Mouse (Mus musculus) left cerebral cortex, adult 6 months (tissue): Measurements from ENCODE around the gene Tnfaip2. TPM values are rescaled to one million over a fixed set of nuclear protein-coding genes. Genes with fewer than 3 reads are reported as not detected.

ENCODE experiments used
- long read RNA-seq, 2 experiments: library from polyadenylated mRNA; unstranded; transcript quantifications; one replicate each; pipeline ENCODE4 v2.0.0; 2019 to 2020
- polyA plus RNA-seq: library from polyadenylated mRNA; unstranded; fragments of <200 nt; fragmentation: Nextera tagmentation; gene quantifications from 2 replicates; pipeline ENCODE4 v1.2.3, GENCODE M21; 2021

Tnfaip2 gene
- 3.6 and 3.7 TPM in 2 replicates for polyA plus RNA-seq
- long read RNA-seq, experiment 1 = 0 reads
- long read RNA-seq, experiment 2, partial matches to known transcripts = 1 of 1 reads
- long read RNA-seq, experiment 2, other reads (novel, unspliced or antisense) = 0 of 1 reads

GRCm38 (mm10) chr12:111442309-111443010 lies at the start of gene Tnfaip2:
Tnfaip2 (plus strand) TSS chr12:111442469.

GRCm38 (mm10) chr12:111406622-111407021 lies 35.6 kb upstream of the Tnfaip2 start, which contains the start of gene Lbhd2:
Lbhd2 (plus strand) TSS chr12:111406809.

GRCm38 (mm10) chr12:111416921-111417779 lies 25.1 kb upstream of the Tnfaip2 start, which contains the start of gene Exoc3l4:
Exoc3l4 (plus strand) TSS chr12:111417017.

GRCm38 (mm10) chr12:111485652-111486306 lies 43.5 kb downstream of the Tnfaip2 start, which contains the start of gene Gm266:
Gm266 (minus strand) TSS chr12:111485823.

Other genes starting within 250 kb of the Tnfaip2 start
- 22.5 and 29.8 TPM in 2 replicates for gene Amn, start 171.4 kb upstream of the Tnfaip2 start, polyA plus RNA-seq
- gene Cdc42bpb, start 64.8 kb upstream of the Tnfaip2 start, polyA plus RNA-seq = 25.6 and 28.3 TPM in 2 replicates
- gene Lbhd2, start 35.7 kb upstream of the Tnfaip2 start, polyA plus RNA-seq = 3.7 and 5.8 TPM in 2 replicates
- 2.9 and 3.2 TPM in 2 replicates for gene Exoc3l4, start 25.5 kb upstream of the Tnfaip2 start, polyA plus RNA-seq
- 3.4 and 3.5 TPM in 2 replicates for gene Gm266, start 43.4 kb downstream of the Tnfaip2 start, polyA plus RNA-seq
- gene Eif5, start 95.5 kb downstream of the Tnfaip2 start, polyA plus RNA-seq = 364 and 515 TPM in 2 replicates
- 11.8 and 14.0 TPM in 2 replicates for gene Mark3, start 132.1 kb downstream of the Tnfaip2 start, polyA plus RNA-seq
- 5,585 and 5,716 TPM in 2 replicates for gene Ckb, start 229.9 kb downstream of the Tnfaip2 start, polyA plus RNA-seq
- gene Trmt61a, start 235.6 kb downstream of the Tnfaip2 start, polyA plus RNA-seq = 8.6 and 15.0 TPM in 2 replicates